Mouse (Mus musculus) erythroid progenitor cell, adult 5-6 weeks (primary cell): Measurements from ENCODE around the gene Flnb. TPM values are rescaled to one million over a fixed set of nuclear protein-coding genes. Genes with fewer than 3 reads are reported as not detected.

Source experiments
- ATAC-seq: replicated peaks from 2 replicates; pipeline ENCODE4 v1.8.0; 2016; ENCODE audit warnings: moderate number of reproducible peaks, mild to moderate bottlenecking, moderate TSS enrichment, inconsistent platforms; ENCODE audit not compliant: poor library complexity, low FRiP score, severe bottlenecking
- total RNA-seq, 2 experiments: library from RNA; stranded (forward) in 1 of 2; stranded (reverse) in 1 of 2; fragments of 150-400 nt in 1 of 2; fragments of 186-747, 209-891 nt in 1 of 2; gene quantifications; 2 replicates each; pipeline versions ENCODE4 v1.2.3 to v1.2.4; 2015 to 2017; ENCODE audit warnings: low replicate concordance in 2 of 2

The Flnb gene
- total RNA-seq, 2 experiments from 2014 or later, result 1.2 to 1.7 TPM

DNA sequence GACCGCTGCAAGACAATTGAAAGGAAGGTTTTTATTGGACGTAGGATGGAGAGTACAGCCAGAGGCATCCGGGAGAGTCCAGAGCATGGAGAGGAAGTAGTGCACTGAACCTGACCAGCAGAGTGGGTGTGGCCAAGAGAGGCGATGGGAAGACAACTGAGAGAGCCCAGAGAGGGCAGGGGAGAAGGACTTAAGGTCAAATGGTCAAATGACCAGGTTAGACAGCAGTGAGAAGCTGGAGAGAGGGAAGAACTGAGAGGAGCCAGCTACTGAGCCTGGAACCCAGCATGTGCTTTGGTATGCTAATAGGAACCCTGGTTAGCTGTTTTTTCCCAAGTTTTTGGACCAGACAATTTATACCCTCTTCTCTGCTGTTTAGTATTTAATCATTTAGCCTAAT lies 40.7 kb downstream of the Flnb start:
- ATAC-seq, result no peak

- no peak for ATAC-seq
These were observed 42.9 kb downstream of the Flnb start for GRCm38 (mm10) chr14:7860525-7861154.

DNA sequence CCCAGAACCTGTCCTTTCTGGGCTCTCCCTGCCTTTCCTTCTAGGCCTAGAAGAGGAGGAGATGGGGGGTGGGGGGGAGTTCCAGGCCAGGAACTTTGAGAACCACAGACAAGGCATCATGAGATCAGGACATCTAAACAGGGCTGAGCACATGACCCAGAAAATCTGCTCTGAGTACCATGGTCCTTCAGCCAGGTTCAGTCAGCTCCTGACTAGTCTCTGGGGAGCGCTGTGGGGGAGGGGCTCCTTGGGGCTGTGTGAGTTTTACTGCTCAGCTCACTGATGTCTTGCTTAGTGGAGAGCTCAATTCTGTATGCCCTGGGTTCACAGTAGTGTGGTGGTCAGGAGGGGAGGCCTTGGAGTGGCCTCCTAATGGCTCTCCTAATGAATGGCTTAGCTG lies 43.5 kb downstream of the Flnb start:
- no peak for ATAC-seq

DNA sequence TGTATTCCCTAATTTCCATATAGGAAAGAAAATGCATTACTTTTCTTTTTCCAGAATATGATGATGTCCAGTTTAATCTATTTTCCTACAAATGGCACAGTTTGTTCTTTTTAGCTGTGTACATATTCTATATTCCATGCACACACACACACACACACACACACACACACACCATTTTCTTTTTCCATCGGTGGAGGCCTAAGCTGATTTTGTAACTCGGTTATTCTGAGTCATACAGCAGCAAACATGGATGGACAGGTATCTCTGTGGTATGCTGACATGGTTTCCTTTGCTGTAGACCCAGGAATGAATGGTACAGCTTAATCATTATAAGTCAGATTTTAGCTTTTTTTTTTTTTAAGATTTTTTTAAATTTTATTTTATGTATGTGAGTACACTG lies 44.5 kb downstream of the Flnb start:
- ATAC-seq, result no peak

DNA sequence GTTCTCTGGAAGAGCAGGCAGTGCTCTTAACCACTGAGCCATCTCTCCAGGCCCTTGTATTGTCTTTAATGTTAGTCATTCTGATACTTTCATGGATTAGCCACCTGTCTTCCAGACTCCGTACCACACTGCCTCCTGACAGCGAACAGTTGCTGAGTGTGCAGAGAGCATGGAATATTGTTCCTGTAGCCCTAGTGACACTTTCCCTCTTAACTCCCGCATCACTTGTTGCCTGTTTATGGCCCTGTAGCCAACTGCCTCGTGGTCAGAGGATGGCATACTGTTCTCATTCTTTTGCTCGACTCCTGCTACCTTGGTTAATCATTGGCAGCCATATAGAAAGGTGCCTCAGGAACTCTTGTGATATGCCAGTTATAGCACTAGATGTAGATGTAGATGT lies 45.4 kb downstream of the Flnb start:
- ATAC-seq, result no peak

- ATAC-seq, result no peak
These were observed 46.2 kb downstream of the Flnb start for GRCm38 (mm10) chr14:7863871-7864505.

- ATAC-seq, result no peak
These were observed 46.7 kb downstream of the Flnb start for GRCm38 (mm10) chr14:7864506-7864899.

DNA sequence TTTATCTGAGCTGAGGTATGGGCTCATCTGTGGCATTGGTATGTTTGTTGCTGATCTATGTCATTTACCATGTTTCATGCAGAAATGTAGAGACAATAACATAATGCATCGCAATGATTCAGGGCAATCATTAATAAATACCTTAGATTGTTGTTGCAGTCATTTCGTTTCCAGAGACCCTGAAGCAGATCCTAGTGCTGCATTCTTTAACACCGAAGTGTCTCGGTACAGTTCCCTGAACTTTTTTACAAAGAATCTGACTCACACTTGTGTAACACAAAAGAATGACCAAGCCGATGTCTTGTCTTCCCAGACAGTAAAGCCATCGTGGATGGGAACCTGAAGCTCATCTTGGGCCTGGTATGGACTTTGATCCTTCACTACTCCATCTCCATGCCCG lies 49.5 kb downstream of the Flnb start:
- no peak for ATAC-seq

DNA sequence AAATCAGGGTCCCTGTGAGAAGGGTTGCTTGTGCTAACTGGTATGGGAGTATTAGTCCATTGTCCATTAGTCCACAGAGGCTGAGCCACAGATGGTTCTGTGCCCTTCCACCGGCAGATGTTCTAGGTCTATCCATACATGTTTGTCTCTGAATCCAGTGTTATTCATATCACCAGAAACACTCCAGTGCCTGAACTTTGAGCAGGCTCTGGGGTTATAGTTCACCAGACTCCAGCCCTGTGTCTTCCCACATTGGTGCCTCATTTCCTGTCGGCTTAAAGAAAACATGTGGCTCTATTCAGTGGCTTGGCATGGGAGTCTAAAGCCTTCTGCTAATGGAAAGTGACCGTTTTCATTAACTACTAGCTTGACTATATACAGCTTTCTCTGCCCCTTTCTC lies 50.1 kb downstream of the Flnb start:
- ATAC-seq, result no peak

DNA sequence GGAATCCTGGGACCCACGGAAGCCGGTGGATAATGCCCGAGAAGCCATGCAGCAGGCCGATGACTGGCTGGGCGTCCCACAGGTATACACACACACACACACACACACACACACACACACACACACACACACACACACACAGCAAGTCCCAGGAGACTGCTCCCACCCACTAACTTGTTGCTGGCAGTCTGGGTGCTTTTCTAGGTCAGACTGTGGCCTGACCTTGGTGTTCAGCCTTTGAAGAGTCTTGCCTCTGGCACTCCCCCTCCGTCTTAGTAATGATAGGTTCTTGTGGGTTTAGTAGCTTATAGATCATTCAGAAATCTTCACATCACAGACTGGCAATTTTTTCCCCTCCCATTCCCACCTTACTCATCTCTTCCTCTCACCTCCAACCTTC lies 52.0 kb downstream of the Flnb start:
- no peak for ATAC-seq

DNA sequence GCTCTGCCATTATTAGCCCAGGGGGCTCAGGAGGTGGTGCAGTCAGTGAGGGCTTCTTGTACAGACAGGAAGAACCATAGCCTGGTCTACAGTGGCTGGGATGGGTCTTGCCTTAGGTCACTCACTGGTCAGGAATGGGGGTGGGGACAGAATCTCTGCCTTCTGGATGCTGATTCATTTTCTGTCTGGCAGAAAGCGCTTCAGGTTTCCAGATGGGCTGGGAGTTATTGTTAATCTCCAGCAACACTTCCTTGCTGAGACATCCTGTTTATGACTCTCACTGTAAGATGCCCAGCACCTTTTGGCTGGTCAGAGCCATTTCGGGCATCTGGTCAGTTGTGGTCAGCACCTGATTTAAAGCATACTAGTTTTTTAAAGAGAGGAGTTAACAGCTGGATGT lies 55.8 kb downstream of the Flnb start:
- ATAC-seq, result no peak

- no peak for ATAC-seq
These were observed 56.7 kb downstream of the Flnb start for GRCm38 (mm10) chr14:7874495-7874894.

- no peak for ATAC-seq
These were observed 60.2 kb downstream of the Flnb start for GRCm38 (mm10) chr14:7877957-7878356.

- no peak for ATAC-seq
These were observed 62.6 kb downstream of the Flnb start for GRCm38 (mm10) chr14:7880389-7880788.

GRCm38 (mm10) chr14:7881533-7881932 lies 63.8 kb downstream of the Flnb start:
- no peak for ATAC-seq

DNA sequence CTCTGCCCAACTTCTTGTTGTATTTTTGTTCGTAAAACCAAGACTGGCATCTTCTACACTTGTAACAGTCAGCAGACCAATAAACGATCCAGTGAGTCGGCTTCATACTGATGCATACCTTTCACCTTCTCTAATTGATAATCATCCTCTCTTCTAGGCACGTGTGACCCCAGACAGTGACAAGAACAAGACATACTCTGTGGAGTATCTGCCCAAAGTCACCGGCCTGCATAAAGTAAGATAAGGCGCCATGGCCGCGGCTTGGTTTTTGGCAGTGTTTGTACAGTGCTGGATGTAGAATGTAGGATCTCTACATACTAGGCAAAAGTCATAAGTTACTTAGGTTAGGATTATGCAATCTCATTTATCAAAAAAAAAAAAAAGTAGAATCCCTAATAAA lies 64.3 kb downstream of the Flnb start:
- no peak for ATAC-seq

GRCm38 (mm10) chr14:7884158-7884557 lies 66.4 kb downstream of the Flnb start:
- no peak for ATAC-seq

DNA sequence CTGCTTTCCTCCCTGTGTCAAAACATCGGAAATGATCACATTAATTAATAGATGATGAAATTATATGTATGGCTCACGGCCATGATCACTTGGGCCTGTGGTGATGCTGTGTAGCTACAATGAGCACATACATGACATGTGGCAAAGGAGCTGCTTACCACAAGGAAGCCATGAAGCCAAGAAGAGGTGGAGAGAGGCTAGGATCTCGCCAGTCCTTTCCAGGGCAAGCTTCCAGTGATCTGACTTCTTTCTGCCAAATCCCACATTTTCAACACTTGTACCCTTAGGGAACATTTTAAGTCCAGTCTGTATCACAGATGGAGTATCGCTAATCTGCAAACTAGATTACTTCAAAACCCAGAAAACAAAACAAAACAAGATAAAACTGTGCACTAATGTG lies 67.1 kb downstream of the Flnb start:
- ATAC-seq, result no peak

GRCm38 (mm10) chr14:7885540-7885939 lies 67.8 kb downstream of the Flnb start:
- no peak for ATAC-seq

DNA sequence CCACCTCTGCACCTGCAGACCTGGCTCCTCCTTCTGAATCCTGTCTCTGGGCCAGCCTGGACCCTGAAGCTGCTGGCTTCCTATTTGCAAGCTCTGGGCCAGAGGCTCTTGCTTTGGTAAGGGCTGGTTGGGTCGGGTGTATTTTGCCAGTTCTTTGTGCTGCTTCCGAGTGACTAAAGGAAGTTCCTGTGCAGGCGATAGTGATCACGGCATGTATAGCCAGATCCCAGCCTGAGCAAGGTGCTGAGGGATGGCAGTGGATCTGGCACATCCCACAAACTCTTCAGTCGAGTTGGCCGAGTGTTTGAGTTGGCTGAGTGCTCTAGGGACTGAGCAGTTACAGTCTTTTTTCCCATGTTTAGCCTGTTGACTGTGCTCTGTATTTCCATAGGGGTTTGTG lies 68.3 kb downstream of the Flnb start:
- no peak for ATAC-seq

DNA sequence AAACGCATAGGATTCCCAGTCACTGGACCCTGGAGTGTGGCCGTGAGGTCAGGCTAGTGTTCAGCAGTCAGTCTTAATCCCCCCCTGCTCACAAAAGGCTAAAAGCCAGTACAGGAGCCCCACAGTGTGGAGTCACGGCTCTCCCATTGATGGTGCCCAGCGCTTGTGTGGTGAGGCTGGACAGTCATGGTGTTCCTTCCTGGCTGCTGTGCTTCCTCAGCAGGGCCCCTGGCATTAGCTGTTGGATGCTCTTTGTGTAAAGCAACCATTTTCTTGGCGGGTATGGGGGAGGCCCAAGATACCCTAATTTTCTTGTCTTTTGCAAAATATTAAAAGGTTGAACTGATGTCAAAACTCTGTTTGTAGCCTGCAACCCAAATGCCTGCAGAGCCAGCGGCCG lies 69.4 kb downstream of the Flnb start:
- no peak for ATAC-seq

DNA sequence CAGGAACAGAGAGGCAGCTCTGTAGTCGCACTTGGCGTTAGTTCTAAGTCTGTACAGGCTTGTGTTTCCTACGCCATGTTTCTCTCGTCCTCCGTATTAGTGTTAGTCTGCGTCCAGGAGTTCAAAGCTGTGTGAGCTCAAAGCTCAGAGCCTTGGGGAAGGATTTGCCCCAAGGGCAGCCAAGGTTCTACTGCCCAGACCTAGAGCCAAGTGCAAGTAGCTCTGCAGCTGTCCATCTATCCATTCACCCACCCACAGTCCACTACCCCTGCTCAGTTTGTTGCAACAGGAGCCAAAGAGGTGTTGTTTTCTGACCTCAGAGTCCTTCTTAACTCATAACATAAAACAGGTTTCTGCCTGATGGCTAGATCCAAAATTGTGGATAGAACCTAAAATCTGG lies 70.5 kb downstream of the Flnb start:
- ATAC-seq, result no peak
